Mouse (Mus musculus) bone marrow, adult 2 months (tissue): ENCODE data around the gene Angpt4.

Source experiments
- CTCF ChIP-seq: fragments of 200-500 bp; IDR thresholded peaks from 2 replicates; pipeline ENCODE4 v1.5.1; 2011; ENCODE audit warnings: low read length, control low read depth; ENCODE audit not compliant: control insufficient read depth, insufficient read depth
- POLR2A ChIP-seq: fragments of 200-500 bp; IDR thresholded peaks from 2 replicates; pipeline ENCODE4 v1.6.1; 2011; ENCODE audit warnings: low read depth, mild to moderate bottlenecking, control low read depth, low read length, borderline replicate concordance; ENCODE audit not compliant: control insufficient read depth

- peak; percentile 88 for TF ChIP-seq CTCF
- TF ChIP-seq POLR2A: no peak
These were observed 19.5 kb downstream of the Angpt4 start for GRCm38 (mm10) chr2:151930389-151931074.
